Mouse (Mus musculus): ENCODE measurements at regions not wholly inside any gene's neighbourhood (a gene's known extent, or its start where the extent isn't known, plus 50 kb on each side); places are given as distances from the start of the nearest gene placed in this dataset.

DNA sequence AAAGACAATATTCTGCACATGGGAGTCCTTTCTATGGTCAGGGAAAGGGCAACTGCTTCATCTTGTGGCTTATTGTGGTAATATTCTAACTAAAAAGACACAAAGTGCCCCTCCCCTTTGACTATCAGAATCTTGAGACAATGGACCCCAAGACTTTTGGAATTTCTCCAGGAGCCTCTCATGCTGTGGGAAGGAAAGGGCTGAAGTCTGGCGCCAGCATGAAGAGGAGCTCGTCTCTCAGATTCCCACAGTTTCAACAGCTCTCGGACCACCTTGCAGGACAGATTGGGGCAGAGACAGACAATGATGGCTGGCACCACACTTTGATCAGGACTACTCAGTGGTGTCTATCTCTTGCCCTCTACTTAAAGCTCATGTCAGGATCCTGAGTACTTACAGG, 311.8 kb downstream of the Tbc1d1 start:
- ATAC-seq (replicated peaks): no peak
- WGBS: 61% methylated on average over 3 of the region's 3 CpGs
- no peak overlapping the region for H3K4me2 ChIP-seq (replicated peaks)
- no peaks in the 10 kb centered on the region for H3K4me1 ChIP-seq
- H3K9ac ChIP-seq (replicated peaks): no peak overlapping the region
- no peak overlapping the region for H3K27ac ChIP-seq (replicated peaks)
- no peaks in the 10 kb centered on the region for H3K36me3 ChIP-seq
- no peak overlapping the region for H3K4me3 ChIP-seq
- no peaks in the 10 kb centered on the region for H3K9me3 ChIP-seq
- no peaks in the 10 kb centered on the region for H3K27me3 ChIP-seq

DNA sequence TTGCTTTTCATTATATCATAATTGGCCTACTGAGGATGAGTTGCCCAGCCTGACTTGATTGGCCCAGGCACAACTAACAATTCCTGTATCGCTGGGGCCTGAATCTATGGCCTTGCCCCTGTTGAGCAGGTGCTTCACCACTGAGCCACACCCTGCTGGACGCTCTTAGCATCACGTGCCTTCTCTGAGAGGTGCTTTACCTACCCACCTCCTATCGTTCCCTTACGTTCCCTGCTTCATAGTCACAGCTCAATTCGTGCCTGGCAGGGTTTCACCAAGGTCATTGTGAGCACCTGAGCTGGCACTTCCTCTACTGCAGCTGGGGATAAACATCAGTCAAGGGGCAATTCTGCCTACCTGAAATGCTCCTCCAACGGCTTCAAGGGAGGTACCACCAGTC, 312.2 kb downstream of the Tbc1d1 start:
- H3K4me1 ChIP-seq: no peaks in the 10 kb centered on the region
- H3K9ac ChIP-seq (replicated peaks): no peak overlapping the region
- no peak overlapping the region for H3K4me3 ChIP-seq
- no peaks in the 10 kb centered on the region for H3K36me3 ChIP-seq
- no peak for ATAC-seq (replicated peaks)
- no peaks in the 10 kb centered on the region for H3K9me3 ChIP-seq
- no peak overlapping the region for H3K27ac ChIP-seq (replicated peaks)
- H3K4me2 ChIP-seq (replicated peaks): no peak overlapping the region
- H3K27me3 ChIP-seq: no peaks in the 10 kb centered on the region
- WGBS: 89% methylated on average over 7 of the region's 7 CpGs

GRCm38 (mm10) chr5:64472008-64472407, 315.9 kb downstream of the Tbc1d1 start:
- no peak for ATAC-seq (replicated peaks)
- no peak overlapping the region for H3K4me3 ChIP-seq
- no peak overlapping the region for H3K9ac ChIP-seq (replicated peaks)
- 0 out of 2 replicates have a peak, but pooled peaks cover 4% of the 10 kb centered on the region for H3K4me1 ChIP-seq
- no peaks in the 10 kb centered on the region for H3K9me3 ChIP-seq
- H3K27me3 ChIP-seq: no peaks in the 10 kb centered on the region
- WGBS: 94% methylated on average over 3 of the region's 3 CpGs
- H3K4me2 ChIP-seq (replicated peaks): no peak overlapping the region
- H3K36me3 ChIP-seq: no peaks in the 10 kb centered on the region
- H3K27ac ChIP-seq (replicated peaks): no peak overlapping the region

DNA sequence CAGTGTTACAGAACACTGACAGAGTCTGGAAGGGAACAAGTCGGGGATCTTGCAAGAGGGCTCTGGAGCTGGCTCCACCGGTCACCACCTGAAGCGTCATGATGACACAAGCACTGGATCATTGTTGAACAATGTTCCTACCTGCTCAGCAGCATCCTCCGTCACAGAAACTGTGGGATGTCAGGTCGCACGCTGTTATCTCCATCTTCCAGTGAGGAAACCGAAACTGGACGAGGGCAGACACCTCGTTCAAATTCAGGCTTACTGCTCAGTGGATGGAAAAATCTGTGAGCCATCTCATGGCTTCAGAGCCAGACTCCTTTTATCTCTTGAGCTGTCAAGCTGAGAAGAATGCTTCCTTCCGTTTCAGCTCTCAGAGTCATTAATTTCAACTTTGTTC, 316.3 kb downstream of the Tbc1d1 start:
- Histone ChIP-seq H3K36me3 (no peaks in the 10 kb centered on the region), H3K9ac (replicated peaks) (no peak overlapping the region), H3K27ac (replicated peaks) (no peak overlapping the region), H3K4me1 (0 out of 2 replicates have a peak, but pooled peaks cover 4% of the 10 kb centered on the region), H3K27me3 (no peaks in the 10 kb centered on the region), H3K4me2 (replicated peaks) (no peak overlapping the region), H3K9me3 (no peaks in the 10 kb centered on the region), H3K4me3 (no peak overlapping the region)
- no peak for ATAC-seq (replicated peaks)
- WGBS: 87% methylated on average over 10 of the region's 10 CpGs

DNA sequence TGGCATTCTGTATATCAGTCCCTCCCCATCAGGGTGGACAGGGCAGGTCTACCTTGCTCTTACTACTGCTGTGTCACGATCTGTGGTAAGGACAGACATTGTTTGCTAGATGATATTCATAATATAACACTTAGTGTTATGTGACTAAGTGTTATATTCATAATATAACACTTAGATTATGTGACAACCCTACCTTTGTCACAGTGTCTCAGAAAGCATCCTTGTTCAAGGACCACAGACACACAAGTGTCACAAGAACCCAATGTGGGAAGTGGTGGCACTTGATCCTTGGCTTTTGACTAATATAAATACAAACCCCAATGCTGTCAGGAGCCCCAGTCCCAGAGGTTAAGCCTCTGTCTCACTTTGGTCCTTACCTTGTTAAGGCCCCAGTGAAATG, 318.8 kb downstream of the Tbc1d1 start:
- Histone ChIP-seq H3K9ac (replicated peaks) (no peak overlapping the region), H3K27me3 (no peaks in the 10 kb centered on the region), H3K4me1 (peaks cover 22% of the 10 kb centered on the region), H3K36me3 (no peaks in the 10 kb centered on the region), H3K4me3 (no peak overlapping the region), H3K27ac (replicated peaks) (no peak overlapping the region), H3K9me3 (no peaks in the 10 kb centered on the region), H3K4me2 (replicated peaks) (no peak overlapping the region)
- 98% methylated on average over 1 of the region's 1 CpGs for WGBS
- ATAC-seq (replicated peaks): no peak

- no peak overlapping the region for H3K9ac ChIP-seq (replicated peaks)
- H3K27ac ChIP-seq (replicated peaks): peak overlapping the region; percentile 51
- WGBS: 44% methylated on average over 8 of the region's 8 CpGs
- peak; percentile 57 for ATAC-seq (replicated peaks)
- no peak overlapping the region for H3K4me3 ChIP-seq
- H3K4me1 ChIP-seq: peaks cover 22% of the 10 kb centered on the region
- H3K4me2 ChIP-seq (replicated peaks): no peak overlapping the region
- no peaks in the 10 kb centered on the region for H3K27me3 ChIP-seq
- H3K36me3 ChIP-seq: no peaks in the 10 kb centered on the region
- H3K9me3 ChIP-seq: no peaks in the 10 kb centered on the region
These were observed 319.8 kb downstream of the Tbc1d1 start for GRCm38 (mm10) chr5:64475736-64476519.

DNA sequence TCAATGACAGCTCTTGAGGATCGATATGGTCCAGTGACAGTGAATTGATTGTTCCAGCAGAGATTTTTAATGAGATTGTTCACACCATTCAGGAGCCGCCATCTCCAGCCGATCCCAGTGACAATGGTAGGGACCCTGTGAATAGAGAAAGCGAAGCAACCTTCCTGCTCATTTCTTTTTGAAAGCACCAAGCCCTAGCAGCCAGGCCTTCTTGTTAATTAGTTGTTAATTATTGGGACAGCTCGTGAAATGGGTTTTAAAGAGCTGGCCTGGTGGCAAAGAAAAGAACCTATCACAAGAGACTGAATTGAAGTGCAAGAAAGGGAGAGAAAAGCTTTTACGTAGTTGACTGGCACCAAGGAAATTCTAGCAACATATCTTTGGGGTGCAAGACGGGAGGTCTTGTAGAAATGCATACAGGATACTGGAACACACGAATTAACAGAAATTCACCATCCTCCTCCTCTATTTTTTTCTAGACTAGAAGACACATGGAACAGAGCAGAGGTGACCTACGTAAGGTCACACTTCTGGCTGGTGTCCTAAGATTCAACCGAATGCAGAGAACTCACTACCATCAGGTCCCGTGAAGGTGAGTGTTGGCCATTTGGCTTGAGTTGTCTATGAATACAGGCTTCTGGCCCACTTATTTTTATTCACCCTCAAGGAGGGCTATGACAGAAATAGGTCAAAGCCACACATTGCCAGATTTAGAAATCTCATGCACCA, 320.7 kb downstream of the Tbc1d1 start:
- WGBS: 9% methylated on average over 11 of the region's 11 CpGs
- H3K9me3 ChIP-seq: no peaks in the 10 kb centered on the region
- no peak overlapping the region for H3K4me3 ChIP-seq
- H3K4me1 ChIP-seq: peaks cover 22% of the 10 kb centered on the region
- ATAC-seq (replicated peaks): peak; percentile 83
- H3K27me3 ChIP-seq: no peaks in the 10 kb centered on the region
- no peaks in the 10 kb centered on the region for H3K36me3 ChIP-seq
- no peak overlapping the region for H3K9ac ChIP-seq (replicated peaks)
- H3K4me2 ChIP-seq (replicated peaks): no peak overlapping the region
- peak overlapping the region; percentile 65 for H3K27ac ChIP-seq (replicated peaks)

- no peak for ATAC-seq (replicated peaks)
- Histone ChIP-seq H3K4me1 (peaks cover 22% of the 10 kb centered on the region), H3K4me2 (replicated peaks) (no peak overlapping the region), H3K9ac (replicated peaks) (no peak overlapping the region), H3K36me3 (no peaks in the 10 kb centered on the region), H3K9me3 (no peaks in the 10 kb centered on the region), H3K27me3 (no peaks in the 10 kb centered on the region), H3K27ac (replicated peaks) (peak overlapping the region; percentile 11; the same call in 1 of the 2 replicates), H3K4me3 (no peak overlapping the region)
- WGBS: 82% methylated on average over 13 of the region's 13 CpGs
These were observed 322.0 kb downstream of the Tbc1d1 start for GRCm38 (mm10) chr5:64478143-64478542.

- peak overlapping the region; percentile 49 for H3K27ac ChIP-seq (replicated peaks)
- no peaks in the 10 kb centered on the region for H3K9me3 ChIP-seq
- H3K4me1 ChIP-seq: peaks cover 22% of the 10 kb centered on the region
- no peak for ATAC-seq (replicated peaks)
- H3K36me3 ChIP-seq: no peaks in the 10 kb centered on the region
- peak overlapping the region; percentile 8 for H3K4me2 ChIP-seq (replicated peaks)
- H3K9ac ChIP-seq (replicated peaks): no peak overlapping the region
- H3K27me3 ChIP-seq: no peaks in the 10 kb centered on the region
- no peak overlapping the region for H3K4me3 ChIP-seq
- WGBS: 38% methylated on average over 10 of the region's 10 CpGs
These were observed 322.6 kb downstream of the Tbc1d1 start for GRCm38 (mm10) chr5:64478599-64479214.

GRCm38 (mm10) chr5:64479315-64479714, 323.2 kb downstream of the Tbc1d1 start:
- Histone ChIP-seq H3K4me2 (replicated peaks) (peak overlapping the region; percentile 8), H3K27ac (replicated peaks) (peak overlapping the region; percentile 49)
- 47% methylated on average over 8 of the region's 8 CpGs for WGBS

DNA sequence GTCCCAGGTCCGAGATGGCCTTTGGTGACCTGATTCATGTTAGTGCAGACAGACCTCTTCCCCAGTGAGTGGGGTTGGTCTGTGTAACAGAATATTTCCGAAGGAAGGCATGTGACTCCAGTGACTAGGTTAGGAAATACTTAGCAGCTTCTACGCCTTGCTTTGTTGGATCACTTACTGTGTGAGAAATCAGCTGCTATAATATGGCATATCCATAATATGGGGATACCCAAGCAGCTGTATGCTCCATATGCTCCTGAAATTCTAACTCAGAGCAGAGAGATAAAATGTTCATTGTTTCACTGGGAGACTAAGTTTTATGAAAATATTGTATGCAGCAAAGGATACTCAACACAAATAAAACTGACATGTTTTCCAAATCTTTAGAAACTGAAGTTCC, 318.1 kb upstream of the Klf3 start:
- no peaks in the 10 kb centered on the region for H3K36me3 ChIP-seq
- no peaks in the 10 kb centered on the region for H3K27me3 ChIP-seq
- H3K4me1 ChIP-seq: peaks cover 4% of the 10 kb centered on the region
- H3K27ac ChIP-seq (replicated peaks): no peak overlapping the region
- no peaks in the 10 kb centered on the region for H3K9me3 ChIP-seq
- no peak for ATAC-seq (replicated peaks)
- no peak overlapping the region for H3K9ac ChIP-seq (replicated peaks)
- 85% methylated on average over 3 of the region's 3 CpGs for WGBS
- no peak overlapping the region for H3K4me3 ChIP-seq
- H3K4me2 ChIP-seq (replicated peaks): no peak overlapping the region

More at GRCm38 (mm10) chr5:64479315-64479714, 323.2 kb downstream of the Tbc1d1 start:
- Histone ChIP-seq H3K9me3 (no peaks in the 10 kb centered on the region), H3K4me1 (peaks cover 22% of the 10 kb centered on the region), H3K36me3 (no peaks in the 10 kb centered on the region), H3K27me3 (no peaks in the 10 kb centered on the region), H3K9ac (replicated peaks) (no peak overlapping the region), H3K4me3 (no peak overlapping the region)
- ATAC-seq (replicated peaks): peak; percentile 41; the same call in 1 of the 2 replicates

- H3K4me1 ChIP-seq: peaks cover 9% of the 10 kb centered on the region
- no peak overlapping the region for H3K27ac ChIP-seq (replicated peaks)
- 93% methylated on average over 6 of the region's 6 CpGs for WGBS
- H3K4me3 ChIP-seq: no peak overlapping the region
- H3K4me2 ChIP-seq (replicated peaks): no peak overlapping the region
- H3K9ac ChIP-seq (replicated peaks): no peak overlapping the region
- ATAC-seq (replicated peaks): no peak
- no peaks in the 10 kb centered on the region for H3K36me3 ChIP-seq
- no peaks in the 10 kb centered on the region for H3K9me3 ChIP-seq
- no peaks in the 10 kb centered on the region for H3K27me3 ChIP-seq
These were observed 317.3 kb upstream of the Klf3 start for GRCm38 (mm10) chr5:64485856-64486255.
